Mouse (Mus musculus): ENCODE measurements around the gene Stxbp6. TPM values are rescaled to one million over a fixed set of nuclear protein-coding genes. Genes with fewer than 3 reads are reported as not detected.

The Stxbp6 gene
- polyA plus RNA-seq, 1 experiment from 2014 or later: 39.7 TPM

GRCm38 (mm10) chr12:44990379-44990778, 84.1 kb downstream of the Stxbp6 start:
- H3K36me3 ChIP-seq: no peaks in the 10 kb centered on the region

DNA sequence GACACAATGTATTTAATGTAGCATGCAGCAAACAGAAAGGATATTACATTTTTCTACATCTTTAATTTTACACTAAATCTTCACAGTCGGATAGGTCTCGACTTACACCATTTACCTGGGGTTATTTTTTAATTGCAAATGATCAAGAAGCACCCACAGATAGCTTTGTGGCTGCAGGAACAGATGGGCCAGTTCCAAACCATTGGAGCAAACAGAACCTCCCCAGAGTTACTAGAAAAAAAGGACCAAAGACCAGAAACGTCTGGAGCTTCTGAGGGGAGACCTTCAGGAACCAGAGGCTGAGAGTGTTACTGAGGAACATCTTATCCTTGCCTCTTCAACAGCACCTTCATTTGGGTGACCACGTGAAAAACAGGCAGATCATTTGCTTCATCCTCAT, 85.5 kb downstream of the Stxbp6 start:
- no peak overlapping the region for H3K4me2 ChIP-seq
- H3K4me3 ChIP-seq (replicated peaks): no peak overlapping the region
- H3K36me3 ChIP-seq: no peaks in the 10 kb centered on the region
- 56% methylated on average over 4 of the region's 4 CpGs for WGBS
- ATAC-seq (replicated peaks; ENCODE audit: low FRiP score): no peak
- no peak overlapping the region for H3K9ac ChIP-seq
- H3K4me1 ChIP-seq: peaks cover 5% of the 10 kb centered on the region; the same call in 1 of the 2 replicates
- H3K9me3 ChIP-seq (replicated peaks): no peaks in the 10 kb centered on the region
- no peaks in the 10 kb centered on the region for H3K27me3 ChIP-seq
- no peak overlapping the region for H3K27ac ChIP-seq

More at GRCm38 (mm10) chr12:44990379-44990778, 84.1 kb downstream of the Stxbp6 start:
- Histone ChIP-seq H3K27me3 (no peaks in the 10 kb centered on the region), H3K9ac (no peak overlapping the region), H3K9me3 (replicated peaks) (no peaks in the 10 kb centered on the region), H3K4me3 (replicated peaks) (no peak overlapping the region), H3K27ac (no peak overlapping the region), H3K4me1 (peaks cover 5% of the 10 kb centered on the region; the same call in 1 of the 2 replicates), H3K4me2 (no peak overlapping the region)
- ATAC-seq (replicated peaks; ENCODE audit: low FRiP score): no peak
- 58% methylated on average over 9 of the region's 9 CpGs for WGBS

DNA sequence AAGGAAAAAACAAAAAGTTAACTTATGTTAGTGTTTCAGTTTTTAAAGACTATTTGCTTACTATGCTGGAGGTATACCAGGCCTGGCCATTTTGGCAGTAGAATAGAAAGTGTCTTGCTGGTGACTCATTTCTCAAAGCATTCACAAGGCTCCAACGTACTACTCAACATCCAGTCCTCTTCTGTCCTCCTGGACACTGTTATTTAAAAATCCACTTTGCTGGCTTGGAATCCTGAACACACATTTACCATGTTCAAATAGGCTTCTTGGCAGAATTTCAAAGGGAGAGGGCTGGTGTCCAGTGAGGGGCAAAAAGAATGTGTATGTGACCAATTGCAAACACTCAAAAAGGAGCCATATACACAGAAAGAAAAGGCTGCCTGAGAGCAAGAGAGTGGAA, 86.7 kb downstream of the Stxbp6 start:
- no peak overlapping the region for H3K4me2 ChIP-seq
- no peaks in the 10 kb centered on the region for H3K36me3 ChIP-seq
- H3K9me3 ChIP-seq (replicated peaks): no peaks in the 10 kb centered on the region
- H3K4me1 ChIP-seq: peaks cover 5% of the 10 kb centered on the region; the same call in 1 of the 2 replicates
- no peak overlapping the region for H3K4me3 ChIP-seq (replicated peaks)
- H3K27ac ChIP-seq: no peak overlapping the region
- H3K27me3 ChIP-seq: no peaks in the 10 kb centered on the region
- 84% methylated on average over 1 of the region's 1 CpGs for WGBS
- H3K9ac ChIP-seq: no peak overlapping the region
- no peak for ATAC-seq (replicated peaks; ENCODE audit: low FRiP score)

DNA sequence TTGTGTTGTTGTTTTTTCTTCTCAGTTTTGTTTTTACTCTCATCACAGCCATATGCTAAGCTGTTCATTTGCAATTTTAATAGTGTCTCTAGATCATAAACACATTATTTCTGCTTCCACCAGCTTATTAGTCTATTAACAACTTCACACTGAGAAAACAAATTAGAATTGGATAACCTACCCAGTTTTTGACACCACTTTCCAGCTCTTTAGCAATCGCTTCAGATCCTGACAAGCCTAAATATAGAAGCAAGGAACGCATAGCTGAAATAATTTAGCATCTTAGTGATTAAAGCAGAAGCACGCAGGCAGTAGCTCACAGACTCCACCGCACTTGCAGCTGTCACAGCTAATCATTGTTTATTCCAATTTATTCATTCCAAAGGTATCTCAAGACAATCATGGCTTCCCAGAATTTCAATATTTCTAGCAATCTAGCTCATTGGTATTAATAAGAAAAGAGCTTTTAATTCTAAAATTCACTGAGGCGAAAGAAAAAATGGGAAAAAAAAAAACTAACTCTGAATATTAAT, 95.1 kb downstream of the Stxbp6 start:
- no peaks in the 10 kb centered on the region for H3K36me3 ChIP-seq
- no peak overlapping the region for H3K27ac ChIP-seq
- no peak overlapping the region for H3K4me2 ChIP-seq
- ATAC-seq (replicated peaks; ENCODE audit: low FRiP score): no peak
- no peaks in the 10 kb centered on the region for H3K27me3 ChIP-seq
- H3K4me3 ChIP-seq (replicated peaks): no peak overlapping the region
- no peaks in the 10 kb centered on the region for H3K9me3 ChIP-seq (replicated peaks)
- 68% methylated on average over 5 of the region's 5 CpGs for WGBS
- H3K4me1 ChIP-seq: no peaks in the 10 kb centered on the region
- H3K9ac ChIP-seq: no peak overlapping the region

DNA sequence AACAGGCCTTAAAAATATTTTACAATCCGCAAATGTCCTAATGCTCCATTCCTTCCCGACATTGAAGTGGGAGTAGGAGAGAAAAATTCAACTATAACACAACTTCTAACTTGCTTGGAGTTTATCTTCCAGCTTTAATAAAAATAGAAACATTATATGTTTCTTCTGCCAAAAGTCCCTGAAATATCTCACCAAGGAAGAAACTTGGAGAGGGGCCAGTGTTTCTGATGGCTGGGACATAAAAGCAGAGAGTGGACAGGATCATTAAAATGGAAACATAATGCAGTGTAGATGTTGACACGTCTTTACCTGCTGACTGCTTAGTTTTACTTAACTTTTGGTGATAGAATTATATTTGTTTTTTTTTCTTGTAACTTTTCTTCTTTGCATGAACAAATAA, 99.2 kb downstream of the Stxbp6 start:
- H3K4me1 ChIP-seq: no peaks in the 10 kb centered on the region
- WGBS: 41% methylated on average over 3 of the region's 3 CpGs
- H3K9ac ChIP-seq: no peak overlapping the region
- H3K9me3 ChIP-seq (replicated peaks): no peaks in the 10 kb centered on the region
- H3K27ac ChIP-seq: no peak overlapping the region
- no peaks in the 10 kb centered on the region for H3K27me3 ChIP-seq
- no peak for ATAC-seq (replicated peaks; ENCODE audit: low FRiP score)
- H3K36me3 ChIP-seq: no peaks in the 10 kb centered on the region
- no peak overlapping the region for H3K4me3 ChIP-seq (replicated peaks)
- H3K4me2 ChIP-seq: no peak overlapping the region

DNA sequence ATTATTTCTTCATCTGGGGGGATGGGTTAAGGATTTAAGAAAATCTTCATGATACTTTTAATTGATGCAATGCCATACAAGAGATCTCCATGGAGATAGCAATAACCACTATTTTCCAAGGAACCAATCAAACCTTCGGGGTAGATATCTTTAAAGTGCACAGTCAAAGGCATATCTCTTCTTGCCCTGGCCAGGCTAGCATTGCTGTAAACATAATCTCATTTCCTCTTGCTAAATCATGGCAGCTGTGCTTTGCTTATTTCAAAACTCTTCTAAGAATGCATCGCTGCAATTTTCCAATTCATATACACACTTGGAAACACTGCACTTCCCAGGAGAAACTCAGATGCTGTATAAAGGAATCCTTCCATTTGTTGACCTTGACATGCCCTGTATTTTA, 103.0 kb downstream of the Stxbp6 start:
- Histone ChIP-seq H3K4me1 (no peaks in the 10 kb centered on the region), H3K4me3 (replicated peaks) (no peak overlapping the region), H3K36me3 (no peaks in the 10 kb centered on the region), H3K4me2 (no peak overlapping the region), H3K27ac (no peak overlapping the region), H3K9ac (no peak overlapping the region), H3K9me3 (replicated peaks) (no peaks in the 10 kb centered on the region), H3K27me3 (no peaks in the 10 kb centered on the region)
- 89% methylated on average over 2 of the region's 2 CpGs for WGBS
- no peak for ATAC-seq (replicated peaks; ENCODE audit: low FRiP score)

- H3K4me2 ChIP-seq: no peak overlapping the region
- H3K4me1 ChIP-seq: no peaks in the 10 kb centered on the region
- no peaks in the 10 kb centered on the region for H3K36me3 ChIP-seq
- H3K27me3 ChIP-seq: no peaks in the 10 kb centered on the region
- H3K9me3 ChIP-seq (replicated peaks): no peaks in the 10 kb centered on the region
- H3K27ac ChIP-seq: no peak overlapping the region
- ATAC-seq (replicated peaks; ENCODE audit: low FRiP score): no peak
- WGBS: 76% methylated on average over 1 of the region's 1 CpGs
- no peak overlapping the region for H3K4me3 ChIP-seq (replicated peaks)
- no peak overlapping the region for H3K9ac ChIP-seq
Measured at GRCm38 (mm10) chr12:44967448-44967847, 107.1 kb downstream of the Stxbp6 start.

DNA sequence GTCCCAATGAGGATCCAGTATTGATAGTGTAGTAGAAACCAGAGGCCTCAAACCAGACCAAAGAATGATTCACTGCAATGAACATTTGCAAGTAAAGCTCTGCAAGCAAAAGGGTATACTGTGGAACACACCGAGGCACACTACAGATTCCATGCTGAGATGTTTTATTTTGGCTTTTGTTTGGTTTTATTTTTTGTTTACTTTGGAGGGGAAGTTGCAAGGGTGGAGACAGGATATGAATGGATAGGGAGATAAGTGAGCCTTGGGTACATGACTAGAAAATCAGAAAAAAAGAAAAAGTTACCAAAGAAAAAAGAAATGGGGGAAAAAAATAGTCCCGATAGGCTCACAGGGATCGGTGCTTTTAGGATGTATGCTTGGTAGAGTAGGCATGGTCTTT, 117.0 kb downstream of the Stxbp6 start:
- ATAC-seq (replicated peaks; ENCODE audit: low FRiP score): no peak
- Histone ChIP-seq H3K4me2 (no peak overlapping the region), H3K9ac (no peak overlapping the region), H3K36me3 (no peaks in the 10 kb centered on the region), H3K27me3 (no peaks in the 10 kb centered on the region), H3K9me3 (replicated peaks) (no peaks in the 10 kb centered on the region), H3K4me1 (no peaks in the 10 kb centered on the region), H3K27ac (no peak overlapping the region), H3K4me3 (replicated peaks) (no peak overlapping the region)
- 91% methylated on average over 3 of the region's 3 CpGs for WGBS

GRCm38 (mm10) chr12:44953121-44953520, 121.4 kb downstream of the Stxbp6 start:
- WGBS: 95% methylated on average over 2 of the region's 2 CpGs
- no peak overlapping the region for H3K4me3 ChIP-seq (replicated peaks)

DNA sequence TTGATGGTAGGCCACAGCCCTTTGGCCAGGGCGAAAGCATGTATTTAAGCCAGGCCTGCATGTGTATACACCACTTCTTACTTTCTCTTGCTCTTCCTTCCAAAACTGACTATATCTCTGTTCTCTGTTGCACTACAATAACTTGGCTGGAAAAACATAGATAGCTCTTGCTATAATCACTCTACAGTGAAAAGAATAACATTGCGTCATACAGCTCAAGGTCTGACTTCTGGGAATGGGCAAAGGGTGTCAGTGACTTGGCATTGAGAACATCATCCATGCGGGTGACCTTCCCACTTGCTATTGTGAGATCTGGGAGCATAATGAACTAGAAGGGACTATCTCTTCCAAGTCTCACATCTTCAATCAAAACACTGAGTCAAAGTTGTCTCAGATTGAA, 122.4 kb downstream of the Stxbp6 start:
- no peak overlapping the region for H3K27ac ChIP-seq
- H3K4me2 ChIP-seq: no peak overlapping the region
- no peaks in the 10 kb centered on the region for H3K4me1 ChIP-seq
- no peaks in the 10 kb centered on the region for H3K27me3 ChIP-seq
- no peaks in the 10 kb centered on the region for H3K36me3 ChIP-seq
- 84% methylated on average over 3 of the region's 3 CpGs for WGBS
- no peak for ATAC-seq (replicated peaks; ENCODE audit: low FRiP score)
- no peaks in the 10 kb centered on the region for H3K9me3 ChIP-seq (replicated peaks)
- no peak overlapping the region for H3K9ac ChIP-seq
- H3K4me3 ChIP-seq (replicated peaks): no peak overlapping the region

More at GRCm38 (mm10) chr12:44953121-44953520, 121.4 kb downstream of the Stxbp6 start:
- Histone ChIP-seq H3K4me1 (no peaks in the 10 kb centered on the region), H3K4me2 (no peak overlapping the region), H3K36me3 (no peaks in the 10 kb centered on the region), H3K9ac (no peak overlapping the region), H3K27me3 (no peaks in the 10 kb centered on the region), H3K27ac (no peak overlapping the region), H3K9me3 (replicated peaks) (no peaks in the 10 kb centered on the region)
- no peak for ATAC-seq (replicated peaks; ENCODE audit: low FRiP score)

- no peaks in the 10 kb centered on the region for H3K27me3 ChIP-seq
- H3K9ac ChIP-seq: no peak overlapping the region
- H3K36me3 ChIP-seq: no peaks in the 10 kb centered on the region
- no peak overlapping the region for H3K4me3 ChIP-seq (replicated peaks)
- ATAC-seq (replicated peaks; ENCODE audit: low FRiP score): no peak
- no peak overlapping the region for H3K27ac ChIP-seq
- 92% methylated on average over 2 of the region's 2 CpGs for WGBS
- H3K9me3 ChIP-seq (replicated peaks): no peaks in the 10 kb centered on the region
- H3K4me2 ChIP-seq: no peak overlapping the region
- no peaks in the 10 kb centered on the region for H3K4me1 ChIP-seq
Measured at GRCm38 (mm10) chr12:44950559-44950958, 124.0 kb downstream of the Stxbp6 start.

DNA sequence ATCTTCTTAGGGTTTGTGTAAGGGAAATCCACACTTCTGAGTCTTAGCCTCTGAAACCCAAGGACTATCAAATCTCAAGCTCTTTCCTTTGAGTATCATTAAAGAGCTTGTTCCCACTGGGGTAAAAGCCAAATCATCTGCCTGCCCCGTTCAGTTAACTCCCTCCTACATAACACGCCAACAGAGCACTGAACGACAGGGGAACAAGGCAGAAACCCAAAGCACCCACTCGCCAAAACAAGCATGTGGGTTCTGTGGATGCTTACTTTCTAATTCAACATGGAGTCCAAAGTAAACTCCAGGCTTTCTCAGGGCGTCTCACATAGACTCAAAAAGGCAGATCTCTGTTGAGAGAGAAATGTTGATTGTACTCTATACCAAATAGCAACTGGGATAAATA, 126.7 kb downstream of the Stxbp6 start:
- H3K9me3 ChIP-seq (replicated peaks): no peaks in the 10 kb centered on the region
- H3K27me3 ChIP-seq: no peaks in the 10 kb centered on the region
- H3K4me3 ChIP-seq (replicated peaks): no peak overlapping the region
- WGBS: 68% methylated on average over 5 of the region's 5 CpGs
- H3K27ac ChIP-seq: no peak overlapping the region
- H3K4me1 ChIP-seq: peaks cover 6% of the 10 kb centered on the region; the same call in 1 of the 2 replicates
- no peaks in the 10 kb centered on the region for H3K36me3 ChIP-seq
- no peak overlapping the region for H3K4me2 ChIP-seq
- no peak overlapping the region for H3K9ac ChIP-seq
- no peak for ATAC-seq (replicated peaks; ENCODE audit: low FRiP score)

- H3K9me3 ChIP-seq (replicated peaks): no peaks in the 10 kb centered on the region
- ATAC-seq (replicated peaks; ENCODE audit: low FRiP score): no peak
- 88% methylated on average over 4 of the region's 4 CpGs for WGBS
Measured at GRCm38 (mm10) chr12:44940325-44940724, 134.2 kb downstream of the Stxbp6 start.

More at GRCm38 (mm10) chr12:44940325-44940724, 134.2 kb downstream of the Stxbp6 start:
- H3K4me2 ChIP-seq: no peak overlapping the region
- H3K4me3 ChIP-seq (replicated peaks): no peak overlapping the region
- no peaks in the 10 kb centered on the region for H3K27me3 ChIP-seq
- H3K36me3 ChIP-seq: no peaks in the 10 kb centered on the region
- H3K4me1 ChIP-seq: peaks cover 9% of the 10 kb centered on the region; the same call in 1 of the 2 replicates
- H3K27ac ChIP-seq: no peak overlapping the region
- H3K9ac ChIP-seq: no peak overlapping the region

All from kidney, embryonic 15.5 days (tissue).